Mouse (Mus musculus): ENCODE measurements at regions not wholly inside any gene's neighbourhood (a gene's known extent, or its start where the extent isn't known, plus 50 kb on each side); places are given as distances from the start of the nearest gene placed in this dataset.

DNA sequence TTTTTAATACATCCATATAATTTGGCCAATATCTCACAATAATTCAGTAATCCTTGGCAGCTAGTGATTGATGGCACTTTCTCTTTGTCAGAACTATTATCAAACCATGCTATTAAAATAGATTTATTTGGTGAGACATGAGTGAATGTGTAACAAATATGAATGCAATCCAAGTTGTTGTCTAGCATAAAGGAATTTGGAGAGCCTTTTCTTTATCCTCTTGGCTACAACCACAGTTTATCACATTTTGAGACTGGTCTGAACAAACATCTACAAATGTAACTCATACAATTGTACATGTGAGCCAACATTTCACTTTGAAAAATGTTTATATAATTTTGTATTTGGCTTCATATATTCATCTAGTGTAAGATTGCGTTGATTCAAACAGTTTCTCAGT lies 676.5 kb downstream of the Pcdh7 start:
- Histone ChIP-seq H3K36me3 (no peaks in the 10 kb centered on the region), H3K9ac (replicated peaks) (no peak overlapping the region), H3K4me1 (no peaks in the 10 kb centered on the region), H3K9me3 (no peaks in the 10 kb centered on the region), H3K4me2 (replicated peaks) (no peak overlapping the region), H3K4me3 (no peak overlapping the region), H3K27ac (replicated peaks) (no peak overlapping the region), H3K27me3 (no peaks in the 10 kb centered on the region)
- ATAC-seq (replicated peaks): no peak
- 80% methylated on average over 1 of the region's 1 CpGs for WGBS

DNA sequence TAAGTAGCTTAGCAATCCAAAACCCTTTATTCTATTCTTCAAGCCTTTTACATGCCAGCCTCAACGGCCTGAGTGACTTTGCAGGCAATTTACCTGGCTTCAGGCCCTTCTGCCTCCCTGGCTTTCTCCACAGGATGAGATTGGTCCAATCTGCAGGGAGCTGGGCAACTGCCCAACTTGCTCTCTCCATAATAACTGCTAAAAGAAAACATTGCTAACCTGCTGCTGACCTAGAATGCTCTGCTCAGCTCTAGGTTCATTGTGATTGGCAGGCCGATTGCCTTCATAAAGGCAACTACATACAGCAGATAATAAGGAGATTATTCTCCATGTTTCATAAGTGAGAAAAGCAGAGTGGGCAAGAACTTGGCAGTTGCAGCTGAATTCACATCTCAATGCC lies 710.5 kb downstream of the Pcdh7 start:
- no peak overlapping the region for H3K9ac ChIP-seq (replicated peaks)
- ATAC-seq (replicated peaks): no peak
- H3K4me3 ChIP-seq: no peak overlapping the region
- no peaks in the 10 kb centered on the region for H3K36me3 ChIP-seq
- H3K27me3 ChIP-seq: no peaks in the 10 kb centered on the region
- H3K27ac ChIP-seq (replicated peaks): no peak overlapping the region
- 42% methylated on average over 2 of the region's 2 CpGs for WGBS
- H3K4me2 ChIP-seq (replicated peaks): no peak overlapping the region
- no peaks in the 10 kb centered on the region for H3K4me1 ChIP-seq
- H3K9me3 ChIP-seq: no peaks in the 10 kb centered on the region

GRCm38 (mm10) chr5:58436432-58436831 lies 718.7 kb downstream of the Pcdh7 start:
- no peaks in the 10 kb centered on the region for H3K36me3 ChIP-seq
- no peaks in the 10 kb centered on the region for H3K27me3 ChIP-seq
- 9% methylated on average over 1 of the region's 1 CpGs for WGBS
- no peak overlapping the region for H3K27ac ChIP-seq (replicated peaks)
- no peak overlapping the region for H3K9ac ChIP-seq (replicated peaks)
- H3K9me3 ChIP-seq: no peaks in the 10 kb centered on the region
- 0 out of 2 replicates have a peak, but pooled peaks have one; percentile 29 for ATAC-seq (replicated peaks)
- no peak overlapping the region for H3K4me2 ChIP-seq (replicated peaks)
- H3K4me1 ChIP-seq: no peaks in the 10 kb centered on the region
- H3K4me3 ChIP-seq: no peak overlapping the region

Data from forebrain, embryonic 15.5 days (tissue).